Mouse (Mus musculus) brain, embryonic 14.5 days (tissue): Measurements from ENCODE around the gene Tnfrsf13b.
A peak's percentile ranks its signal among the peaks of the same experiment; 100 is the strongest.

Experiments used
- CTCF ChIP-seq: fragments of 200-500 bp; IDR thresholded peaks from 2 replicates; pipeline ENCODE4 v1.5.1; 2012; ENCODE audit warnings: inconsistent platforms, mild to moderate bottlenecking, moderate library complexity, borderline replicate concordance; ENCODE audit not compliant: insufficient read depth, insufficient read length; ENCODE audit errors: extremely low read depth
- POLR2A ChIP-seq: fragments of 200-500 bp; IDR thresholded peaks from 2 replicates; pipeline ENCODE4 v1.6.1; 2012; ENCODE audit warnings: mild to moderate bottlenecking, inconsistent platforms, borderline replicate concordance; ENCODE audit not compliant: poor library complexity, insufficient read depth, insufficient read length, severe bottlenecking; ENCODE audit errors: extremely low read depth

- TF ChIP-seq POLR2A = no peak
- peak; percentile 57; the same call in 1 of the 2 replicates for TF ChIP-seq CTCF
Measured at GRCm38 (mm10) chr11:61147300-61147683, 20.7 kb downstream of the Tnfrsf13b start.
